Mouse (Mus musculus): ENCODE results near the gene Gramd1b.

Gramd1b gene

DNA sequence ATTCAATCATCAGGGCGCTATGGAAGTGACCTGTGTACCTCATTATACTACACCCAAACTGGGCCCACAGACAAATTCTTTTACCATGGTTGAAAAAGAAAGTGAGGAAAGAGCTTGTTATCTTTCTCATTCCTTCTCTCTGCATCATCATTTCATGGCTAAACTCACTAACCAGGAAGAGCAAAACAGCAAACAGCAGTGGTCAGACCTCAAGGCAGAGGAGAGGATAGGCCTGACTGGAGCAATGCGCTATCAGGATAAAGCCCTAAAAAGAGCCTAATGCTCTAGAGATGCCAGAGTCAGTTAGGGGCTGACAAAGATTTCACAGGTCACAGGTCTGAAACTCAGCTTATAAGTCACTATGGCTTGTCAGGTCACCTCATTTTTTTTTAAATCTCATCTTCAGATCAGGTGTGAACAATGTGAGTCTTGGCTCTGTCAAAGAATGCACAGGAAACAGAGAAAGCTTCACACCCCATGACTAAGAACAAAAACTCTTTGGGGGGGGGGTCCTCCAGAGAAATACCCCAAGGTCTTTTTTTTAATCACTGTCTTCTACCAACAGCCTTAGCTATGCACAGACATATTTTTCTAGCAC lies 82.4 kb downstream of the Gramd1b start:
- POLR2A ChIA-PET, result interaction anchor here in 3 of 4 experiments (0.5 to 1.2 kb wide), 3 partner anchors 39 to 149 kb away, joined by 4 to 5 read pairs (median 4); no protein-coding TSS in a partner anchor
- CTCF ChIA-PET, result interaction anchor here in 1 of 4 experiments (0.8 kb wide), 1 partner anchor 115 kb away, joined by 3 read pairs; no protein-coding TSS in a partner anchor

DNA sequence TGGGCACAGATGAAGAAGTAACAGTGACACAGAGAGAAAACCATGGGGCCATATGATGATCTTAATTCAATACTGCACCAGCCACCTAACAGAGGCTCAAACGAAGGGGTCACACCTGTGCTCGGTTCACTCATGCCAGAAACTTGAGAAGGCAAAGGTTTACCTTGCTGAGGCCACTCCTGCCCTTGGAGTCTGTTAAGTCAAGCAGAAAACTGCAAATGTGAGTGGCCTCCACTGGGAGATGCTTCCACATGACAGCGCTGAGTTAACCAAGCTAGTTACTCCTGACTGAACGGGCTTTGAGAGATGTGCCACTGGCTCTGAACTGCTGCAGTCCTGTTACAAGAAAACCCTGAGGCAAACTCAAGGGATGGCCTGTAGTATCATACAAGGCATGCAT lies 83.9 kb downstream of the Gramd1b start:
- POLR2A ChIA-PET, result no interaction called here
- CTCF ChIA-PET, result no interaction called here

DNA sequence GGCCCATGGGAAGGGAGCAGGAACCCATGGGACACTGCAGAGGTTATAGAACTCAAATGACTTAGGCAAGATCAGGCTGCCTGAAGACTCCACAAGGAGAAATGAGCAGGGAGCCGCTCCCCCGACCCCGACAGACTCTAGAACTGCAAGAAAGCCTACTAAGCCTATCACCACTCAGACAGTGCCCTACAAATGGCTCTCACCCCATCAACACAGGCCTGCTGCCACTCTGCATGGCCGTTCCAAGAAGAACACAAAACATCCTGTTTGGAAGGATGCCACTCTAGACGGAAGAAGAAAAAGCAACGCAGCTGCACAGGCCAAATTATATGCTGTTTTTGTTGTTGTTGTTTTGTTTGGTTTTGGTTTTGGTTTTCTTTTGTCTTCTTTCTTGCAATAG lies 86.2 kb downstream of the Gramd1b start:
- ChIA-PET CTCF (no interaction called here), POLR2A (no interaction called here)

DNA sequence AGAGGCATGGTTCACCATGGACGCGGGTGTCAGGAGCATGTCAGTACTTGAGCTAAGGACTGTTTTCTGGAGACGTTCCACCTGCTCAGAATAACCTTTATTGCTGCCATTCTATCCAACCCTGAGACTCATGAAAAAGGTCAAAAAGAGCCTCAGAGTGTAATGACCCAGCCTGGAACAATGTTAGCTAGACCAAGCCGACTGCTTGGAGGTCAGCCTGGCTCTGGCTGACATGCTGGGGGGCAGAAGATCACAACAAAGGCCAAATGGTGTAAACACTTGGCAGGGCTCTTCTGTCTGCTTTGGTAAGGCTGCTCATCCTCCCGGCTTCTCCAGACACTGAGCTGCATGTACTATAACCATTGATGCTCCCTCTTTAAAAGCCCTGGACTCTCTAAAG lies 88.4 kb downstream of the Gramd1b start:
- POLR2A ChIA-PET, result interaction anchor here in 1 of 4 experiments (0.6 kb wide), 1 partner anchor 355 kb away, joined by 4 read pairs; no protein-coding TSS in a partner anchor
- CTCF ChIA-PET, result interaction anchor here in 1 of 4 experiments (0.6 to 0.7 kb wide), 2 partner anchors 196 to 1963 kb away, joined by 6 to 10 read pairs; no protein-coding TSS in a partner anchor

DNA sequence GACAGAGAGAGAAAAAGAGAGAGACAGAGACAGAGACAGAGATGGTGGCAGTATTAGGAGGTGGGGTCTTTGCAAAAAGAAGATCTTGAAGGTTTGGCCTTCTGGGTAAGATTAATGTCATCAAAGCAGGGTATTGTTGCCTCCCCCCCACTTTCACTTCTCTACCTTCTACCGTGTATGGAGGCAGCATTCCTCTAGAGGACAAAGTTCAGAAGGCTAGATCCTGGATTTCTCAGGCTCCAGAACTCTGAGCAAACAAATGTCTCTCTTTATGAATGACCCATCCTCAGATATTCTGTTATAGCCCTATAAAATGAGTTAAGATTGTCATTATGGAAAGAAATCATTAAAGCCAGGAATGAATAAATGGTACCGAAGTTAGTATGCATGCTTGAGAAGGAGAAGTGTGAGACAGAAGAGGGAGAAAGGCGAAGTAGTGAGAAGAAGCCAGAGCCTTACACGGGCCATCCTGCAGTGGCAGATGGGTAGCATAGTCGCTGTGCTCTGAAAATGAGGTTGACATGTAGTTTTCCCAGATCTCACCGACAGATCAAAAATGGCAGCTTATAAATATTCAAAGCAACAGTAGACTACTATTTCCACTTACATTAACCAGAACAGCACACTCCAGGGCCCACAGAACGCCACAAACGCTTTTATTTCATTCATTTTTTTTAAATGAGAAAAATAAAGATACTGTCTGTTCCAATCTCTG lies 91.1 kb downstream of the Gramd1b start:
- POLR2A ChIA-PET, result no interaction called here
- CTCF ChIA-PET, result no interaction called here

DNA sequence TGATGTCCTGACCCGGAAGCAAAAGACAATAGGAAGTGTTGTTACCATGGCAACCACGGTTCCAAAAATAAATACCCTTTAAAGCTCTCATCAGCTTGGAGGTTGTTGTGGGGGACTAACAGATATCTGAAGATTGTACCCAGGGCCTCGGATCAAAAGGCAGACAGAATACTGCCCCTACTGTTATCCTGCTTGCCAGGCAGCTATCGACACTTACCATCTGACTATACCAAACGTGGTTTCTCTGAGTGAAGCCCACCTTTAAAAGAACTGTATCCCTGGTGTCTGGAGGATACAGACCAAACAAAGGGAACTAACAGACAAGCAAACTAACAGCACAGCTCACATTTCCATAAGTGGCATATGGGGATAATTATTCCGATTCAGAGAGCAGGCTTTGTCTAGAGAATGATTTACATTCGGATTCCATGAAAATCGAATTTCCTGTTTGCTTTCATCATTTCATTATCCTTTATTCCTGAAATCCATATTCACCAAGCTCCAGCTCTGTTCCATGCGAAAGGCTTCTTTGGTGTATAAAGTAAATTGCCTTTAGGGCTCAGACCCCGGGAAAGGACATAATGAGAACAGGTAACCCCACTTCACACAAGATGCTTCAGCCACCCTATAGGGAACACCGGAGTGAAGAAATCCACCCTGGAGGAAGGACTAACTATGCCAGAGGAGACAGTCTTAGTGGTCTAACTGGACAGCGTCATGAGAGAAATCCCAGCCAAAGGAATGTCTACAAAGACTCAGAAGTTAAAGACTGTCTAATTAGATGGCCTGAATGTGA lies 92.3 kb downstream of the Gramd1b start:
- POLR2A ChIA-PET, result interaction anchor here in 1 of 4 experiments (0.5 kb wide), 1 partner anchor 250 kb away, joined by 3 read pairs; no protein-coding TSS in a partner anchor
- CTCF ChIA-PET, result no interaction called here

DNA sequence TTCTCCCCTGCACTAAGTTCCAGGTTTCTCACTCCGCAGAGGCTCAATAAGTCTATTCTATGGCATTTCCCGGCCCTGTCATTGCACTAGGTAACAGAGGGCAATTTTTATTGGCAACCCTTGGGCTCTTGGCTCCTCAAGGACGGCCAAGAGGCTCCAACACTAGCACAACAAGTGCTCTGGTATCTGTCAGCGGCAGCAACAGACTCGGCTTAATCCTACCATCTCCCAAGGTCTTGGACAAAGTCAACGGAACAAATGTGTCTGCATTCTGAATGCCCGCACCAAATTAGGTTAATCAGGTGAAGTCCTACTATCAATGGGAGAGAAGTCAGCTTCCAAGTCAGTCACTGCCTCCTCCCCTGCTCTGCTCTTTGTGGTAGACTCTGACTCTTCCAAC lies 93.3 kb downstream of the Gramd1b start:
- CTCF ChIA-PET, result no interaction called here
- POLR2A ChIA-PET, result no interaction called here

DNA sequence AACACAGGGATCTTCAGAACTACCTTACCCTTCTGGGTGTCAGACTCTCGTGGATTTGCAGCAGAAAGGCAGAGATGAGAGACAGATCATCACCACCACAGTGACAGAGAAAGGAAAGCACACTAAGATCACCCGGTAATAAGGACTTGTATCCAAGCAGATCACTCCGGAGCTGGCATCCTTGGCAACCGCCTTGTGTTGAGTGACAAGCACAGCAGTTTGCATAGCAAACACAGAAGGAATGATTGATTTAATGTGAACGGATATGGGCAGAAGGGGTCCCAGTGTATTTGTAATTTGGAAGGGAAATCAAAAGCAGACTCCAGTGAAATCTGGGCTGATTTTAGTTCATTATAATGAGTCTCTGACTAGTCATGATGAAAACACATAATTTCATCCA lies 97.9 kb downstream of the Gramd1b start:
- POLR2A ChIA-PET, result no interaction called here
- CTCF ChIA-PET, result no interaction called here

DNA sequence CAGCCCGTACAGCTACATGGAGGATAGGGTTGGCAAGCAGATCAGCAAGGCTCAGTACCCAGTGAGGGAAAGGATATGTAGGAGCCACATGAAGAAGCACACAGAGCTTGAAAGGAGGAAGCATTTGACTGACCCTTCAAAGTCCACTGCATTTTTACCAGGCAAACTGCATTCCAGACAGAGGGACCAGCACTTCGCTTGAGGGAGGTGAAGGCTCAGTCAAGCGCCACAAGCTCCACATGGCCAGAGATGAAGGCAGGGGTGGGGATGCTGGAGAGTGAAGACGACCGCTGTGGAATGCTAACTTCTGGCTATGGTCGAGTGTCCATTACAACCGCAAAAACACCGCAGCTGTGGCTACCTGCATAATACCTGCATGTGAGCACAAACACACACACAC lies 100.2 kb downstream of the Gramd1b start:
- CTCF ChIA-PET, result no interaction called here

DNA sequence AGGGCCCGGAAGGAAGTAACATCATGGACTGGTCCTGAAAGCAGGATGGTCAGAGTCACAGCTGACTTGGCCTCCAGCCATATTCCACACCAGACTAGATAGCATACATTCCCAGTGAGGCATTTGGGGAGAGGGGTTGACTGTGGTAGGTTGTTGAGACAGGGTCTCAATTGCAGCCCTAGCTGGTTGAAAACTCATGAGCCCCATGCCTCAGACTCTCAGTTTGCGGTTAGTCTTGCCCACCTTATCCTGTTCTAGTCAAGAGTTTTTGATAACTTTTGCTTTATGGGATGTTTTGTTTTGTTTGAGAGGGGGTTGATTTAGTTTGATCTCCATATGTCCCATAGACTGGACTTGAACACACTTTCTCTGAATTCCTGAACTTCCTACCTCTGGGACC lies 103.5 kb downstream of the Gramd1b start:
- ChIA-PET CTCF (interaction anchor here in 1 of 4 experiments (0.6 kb wide), 1 partner anchor 46 kb away, joined by 4 read pairs; no protein-coding TSS in a partner anchor), POLR2A (no interaction called here)

More for the DNA sequence above, 100.2 kb downstream of the Gramd1b start:
- POLR2A ChIA-PET, result no interaction called here

DNA sequence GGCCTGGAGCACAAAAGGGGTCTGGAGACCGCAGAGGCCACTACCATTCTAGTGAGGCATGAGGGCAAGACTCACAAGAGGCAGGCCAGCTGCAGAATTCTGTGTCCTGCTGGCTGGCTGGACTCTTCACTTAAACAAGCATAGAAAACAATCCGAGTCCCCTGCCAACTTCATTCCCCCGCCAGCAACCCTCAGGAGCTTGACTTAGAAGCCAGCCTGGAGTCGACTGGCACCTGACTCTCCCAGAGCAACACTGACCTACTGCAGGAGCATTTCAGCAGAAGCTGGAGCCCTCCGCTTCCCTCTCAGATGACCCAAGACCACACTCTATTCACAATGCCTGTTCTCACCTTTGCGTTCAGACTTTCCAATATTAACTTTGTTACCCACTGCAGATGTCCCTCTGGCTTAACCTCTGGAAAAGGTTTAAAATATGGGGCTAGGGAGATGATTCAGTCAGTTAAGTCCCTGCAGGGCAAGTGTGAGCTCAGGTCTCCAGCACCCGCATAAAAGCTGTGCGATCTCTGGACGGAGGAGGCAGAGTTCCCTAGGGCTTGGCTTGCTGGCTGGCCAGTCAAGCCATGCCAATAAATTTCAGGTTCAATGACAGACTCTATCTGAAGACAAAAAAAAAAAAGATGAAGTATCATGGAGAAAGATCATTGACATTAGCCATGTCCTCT lies 104.8 kb downstream of the Gramd1b start:
- CTCF ChIA-PET, result interaction anchor here in 1 of 4 experiments (0.7 kb wide), 1 partner anchor 325 kb away, joined by 3 read pairs; no protein-coding TSS in a partner anchor

DNA sequence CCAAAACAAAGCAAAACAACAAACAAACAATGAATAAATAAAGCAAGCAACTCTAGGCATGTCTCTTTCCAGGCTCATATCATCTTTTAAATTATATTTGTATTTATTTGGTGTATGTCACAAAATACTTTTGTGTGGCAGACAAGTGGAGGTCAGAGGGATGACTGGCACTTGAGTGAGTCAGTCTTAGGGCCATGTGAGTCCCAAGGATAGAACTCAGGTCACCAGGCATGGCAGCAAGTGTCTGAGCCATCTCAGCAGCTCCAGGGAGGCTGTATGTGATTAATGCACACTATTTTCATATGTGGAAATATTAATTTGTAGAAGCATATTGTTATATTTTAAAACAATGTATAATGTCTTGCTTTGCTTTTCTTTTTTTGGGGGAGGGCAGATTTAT lies 106.3 kb downstream of the Gramd1b start:
- POLR2A ChIA-PET, result interaction anchor here in 2 of 4 experiments (0.8 to 1.0 kb wide), 2 partner anchors 12 to 34 kb away, joined by 3 read pairs; no protein-coding TSS in a partner anchor
- CTCF ChIA-PET, result interaction anchor here in 1 of 4 experiments (0.6 kb wide), 1 partner anchor 93 kb away, joined by 3 read pairs; no protein-coding TSS in a partner anchor

More for the DNA sequence above, 104.8 kb downstream of the Gramd1b start:
- POLR2A ChIA-PET, result no interaction called here

DNA sequence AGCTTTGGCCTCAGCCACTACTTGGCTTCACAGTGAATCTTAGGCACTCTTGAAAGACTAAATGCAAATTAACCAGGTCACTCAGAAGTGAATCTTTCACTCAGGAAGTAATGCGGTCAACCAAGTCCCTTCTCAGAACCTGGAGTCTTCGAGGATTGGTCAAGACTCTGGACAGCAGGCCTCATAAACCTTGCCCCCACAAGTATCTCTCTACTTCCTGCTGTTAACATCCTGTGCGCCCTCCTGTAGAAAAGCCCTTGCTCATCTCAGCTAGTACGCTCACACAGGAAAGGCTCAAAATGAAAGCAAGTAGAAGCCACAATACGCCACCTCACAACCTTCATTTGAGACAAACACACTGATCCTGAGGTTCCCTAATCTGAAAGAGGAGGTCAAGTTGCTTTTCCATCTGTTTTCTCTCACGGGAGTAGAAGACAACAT lies 107.7 kb downstream of the Gramd1b start:
- ChIA-PET CTCF (no interaction called here), POLR2A (interaction anchor here in 1 of 4 experiments (1.0 kb wide), 1 partner anchor 31 kb away, joined by 3 read pairs; no protein-coding TSS in a partner anchor)

DNA sequence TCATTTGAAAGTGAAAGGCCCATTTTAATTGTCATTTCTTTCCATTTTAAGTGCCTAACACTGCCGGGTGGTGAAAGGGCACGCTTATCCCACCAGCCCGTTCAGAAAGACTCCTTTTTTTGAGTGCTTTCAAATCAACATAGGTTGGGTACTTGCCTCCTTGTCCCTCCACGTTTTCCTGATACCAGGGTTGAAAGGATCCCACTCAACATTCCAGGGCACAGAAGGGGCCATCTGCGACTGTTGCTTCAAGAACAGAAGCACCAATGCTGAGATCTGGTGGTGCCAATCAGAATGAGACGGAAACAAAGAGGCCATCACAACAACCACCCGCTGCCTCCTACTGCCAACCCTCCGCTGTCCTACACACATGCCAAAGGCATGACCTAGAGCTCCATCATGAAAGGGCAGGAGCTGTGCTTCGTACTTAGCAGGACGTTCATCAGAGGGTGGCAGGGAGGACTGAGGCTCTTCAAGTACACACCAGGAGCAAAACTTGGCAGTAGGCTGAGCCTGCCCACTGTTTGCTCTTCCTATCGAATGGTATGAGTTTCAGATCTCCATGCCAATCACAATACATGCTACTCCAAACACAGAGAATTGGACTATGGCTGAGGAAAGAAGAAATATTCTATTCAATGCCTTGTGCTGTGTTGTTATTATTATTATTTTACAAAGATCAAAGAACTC lies 108.7 kb downstream of the Gramd1b start:
- POLR2A ChIA-PET, result interaction anchor here in 2 of 4 experiments (0.5 to 1.0 kb wide), 2 partner anchors 30 to 35 kb away, joined by 3 to 5 read pairs; no protein-coding TSS in a partner anchor
- CTCF ChIA-PET, result no interaction called here

DNA sequence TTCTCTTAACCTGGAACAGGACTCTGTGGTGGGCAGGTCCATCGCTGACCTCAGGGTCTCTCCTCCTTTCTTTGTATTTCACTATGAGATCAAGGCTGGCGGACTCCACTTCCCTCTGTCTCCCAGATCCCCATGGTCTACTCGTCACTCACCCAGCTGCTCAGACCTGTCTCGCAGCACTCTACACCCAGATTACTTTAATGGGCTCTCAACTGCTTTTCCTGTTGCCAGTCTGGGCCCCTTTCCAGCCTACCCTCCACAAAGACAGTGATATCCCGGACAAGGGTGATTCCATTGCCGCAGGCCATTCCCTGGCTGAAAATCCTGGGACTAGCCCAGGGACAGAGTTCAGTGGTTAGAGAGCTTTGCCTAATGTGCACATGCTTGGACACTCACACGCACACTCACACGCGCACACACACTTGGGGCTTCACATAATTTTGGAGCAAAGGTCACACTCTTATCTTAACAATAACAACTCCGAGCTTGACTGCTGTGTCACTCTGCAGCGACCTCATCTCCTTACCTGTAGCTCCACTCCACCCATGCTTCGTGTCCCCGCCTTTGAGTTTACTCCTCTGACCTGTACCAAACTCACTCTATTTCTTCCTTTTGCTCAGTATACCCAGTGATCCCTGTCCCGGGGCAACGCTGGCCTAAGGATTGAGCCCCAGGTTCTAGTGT lies 110.4 kb downstream of the Gramd1b start:
- ChIA-PET CTCF (interaction anchor here in 1 of 4 experiments (0.7 kb wide), 1 partner anchor 385 kb away, joined by 3 read pairs; no protein-coding TSS in a partner anchor), POLR2A (interaction anchor here in 1 of 4 experiments (0.6 kb wide), 1 partner anchor 180 kb away, joined by 5 read pairs; no protein-coding TSS in a partner anchor)

DNA sequence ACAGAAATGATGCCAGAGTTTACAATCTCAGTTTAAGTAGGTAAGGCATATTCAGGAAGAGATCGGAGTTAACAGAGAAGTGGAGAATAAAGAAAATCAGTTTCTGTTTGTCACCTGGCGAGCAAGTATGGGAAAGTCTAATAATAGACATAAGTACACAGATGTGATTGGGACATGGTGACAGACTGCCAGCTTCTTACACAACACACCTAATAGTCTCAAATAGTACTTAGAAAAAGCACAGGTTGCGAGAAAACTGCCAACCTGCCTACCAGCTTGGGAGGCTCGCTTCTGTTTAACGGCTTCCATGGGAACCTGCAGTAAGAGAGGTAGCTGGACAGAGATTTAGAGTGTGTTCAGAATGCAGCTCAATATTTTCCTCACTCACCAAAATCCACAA lies 112.4 kb downstream of the Gramd1b start:
- CTCF ChIA-PET, result interaction anchor here in 1 of 4 experiments (0.6 kb wide), 1 partner anchor 14 kb away, joined by 4 read pairs; no protein-coding TSS in a partner anchor
- POLR2A ChIA-PET, result interaction anchor here in 1 of 4 experiments (0.9 kb wide), 1 partner anchor 36 kb away, joined by 3 read pairs; no protein-coding TSS in a partner anchor

DNA sequence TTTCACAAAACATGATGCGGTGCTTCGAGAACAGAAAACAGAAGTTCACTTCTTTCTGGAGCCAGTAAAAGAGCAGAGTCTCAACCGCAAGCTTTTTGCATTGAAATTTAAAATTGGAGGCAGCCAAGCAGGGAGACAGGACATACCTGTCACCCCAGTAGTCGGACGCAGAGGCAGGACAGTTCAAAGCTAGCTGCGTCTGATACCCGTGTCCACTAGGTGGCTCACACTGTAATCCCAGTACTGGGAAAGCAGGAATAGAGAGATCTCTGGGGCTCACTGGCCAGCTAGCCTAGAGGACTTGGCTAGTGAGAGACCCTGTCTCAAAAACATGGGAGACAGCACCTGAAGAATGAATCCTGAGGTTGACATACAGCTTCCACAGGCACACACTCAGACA lies 115.0 kb downstream of the Gramd1b start:
- ChIA-PET CTCF (interaction anchor here (0.5 to 1.7 kb wide), 36 partner anchors 10 to 341 kb away, joined by 3 to 18 read pairs (median 3); no protein-coding TSS in a partner anchor), POLR2A (interaction anchor here in 2 of 4 experiments (0.7 to 1.3 kb wide), 5 partner anchors 64 to 176 kb away, joined by 3 to 4 read pairs (median 3); no protein-coding TSS in a partner anchor)
